18 mouse cellular contexts compared by ENCODE assay signal in the genomic region with DNA sequence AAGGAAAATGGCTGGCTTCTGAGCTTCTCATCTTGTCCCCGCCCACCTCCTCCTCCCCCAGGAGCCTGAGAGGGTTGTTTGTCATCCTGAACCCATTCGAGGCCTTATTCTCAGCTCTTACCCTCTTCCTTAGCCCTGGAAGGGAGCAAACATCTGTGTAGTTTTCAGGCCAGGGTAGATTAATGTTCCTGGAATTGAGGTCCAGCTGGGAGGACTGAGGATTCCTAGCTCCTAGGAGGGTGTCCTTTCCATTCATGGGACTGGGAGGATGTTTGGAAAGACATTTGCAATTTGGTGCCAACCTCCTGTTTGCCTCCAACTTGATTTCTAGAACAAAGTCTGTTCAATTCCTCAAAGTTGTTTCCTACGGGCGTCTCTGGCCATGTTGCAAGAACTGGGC. TPM values are rescaled to one million over a fixed set of nuclear protein-coding genes. Genes with fewer than 3 reads are reported as not detected.
A peak's percentile ranks its signal among the peaks of the same experiment; 100 is the strongest.
DNase-seq lines count a peak whose midpoint lies in the region; ATAC-seq and TF ChIP-seq lines count a peak whose summit lies in the region.
"Had no signal": no experiment of that assay in that cellular context is flagged by ENCODE, and none has a peak within 500 bp of the region (broad histone marks: within the 10 kb centered on the region; RNA-seq: fewer than 3 reads in every experiment).

No protein-coding gene starts in this region.

- no peak for DNase-seq in intestine, embryonic 14.5 days (ENCODE audit: low spot score)
- DNase-seq in adipocyte (ENCODE audit: low spot score) = peak; percentile 73
- no peak for DNase-seq in embryonic facial prominence, embryonic 14.5 days (ENCODE audit: low spot score)
- no peak for DNase-seq in urinary bladder, postnatal 36 days (ENCODE audit: low spot score in 2 of 2)
- DNase-seq in thymus, postnatal 10 days (ENCODE audit: low spot score in 2 of 2) = no peak
- DNase-seq: cerebellum, adult 11-12 months; kidney, postnatal 10 days; right cerebral cortex, postnatal 4 days had no signal

- no peaks in the 10 kb centered on the region for H3K9me3 ChIP-seq in intestine, embryonic 14.5 days (ENCODE audit: control insufficient read depth, low read length)
- H3K9me3 ChIP-seq in intestine, postnatal 0 days (ENCODE audit: control insufficient read depth) = no peaks in the 10 kb centered on the region
- no peaks in the 10 kb centered on the region for H3K9me3 ChIP-seq in embryonic facial prominence, embryonic 14.5 days (ENCODE audit: control insufficient read depth, low read length)
- no peaks in the 10 kb centered on the region for H3K9me3 ChIP-seq in heart, embryonic 14.5 days (ENCODE audit: control insufficient read depth, low read length)
- H3K9me3 ChIP-seq: hindbrain, embryonic 15.5 days; stomach, embryonic 15.5 days had no signal

- H3K36me3 ChIP-seq in intestine, embryonic 14.5 days (ENCODE audit: control insufficient read depth, insufficient read depth, low read length) = no peaks in the 10 kb centered on the region
- no peaks in the 10 kb centered on the region for H3K36me3 ChIP-seq in intestine, postnatal 0 days (ENCODE audit: control insufficient read depth, insufficient read depth)
- no peaks in the 10 kb centered on the region for H3K36me3 ChIP-seq in embryonic facial prominence, embryonic 14.5 days (ENCODE audit: control insufficient read depth, insufficient read depth, low read length)
- no peaks in the 10 kb centered on the region for H3K36me3 ChIP-seq in heart, embryonic 14.5 days (ENCODE audit: control insufficient read depth, insufficient read depth, low read length)
- H3K36me3 ChIP-seq: hindbrain, embryonic 15.5 days; stomach, embryonic 15.5 days had no signal

- 68% methylated on average over 4 of the region's 4 CpGs for WGBS in intestine, embryonic 14.5 days
- WGBS in intestine, postnatal 0 days = 81% methylated on average over 4 of the region's 4 CpGs
- WGBS in embryonic facial prominence, embryonic 14.5 days = 78% methylated on average over 4 of the region's 4 CpGs
- WGBS in heart, embryonic 14.5 days = 87% methylated on average over 4 of the region's 4 CpGs

- no peak overlapping the region for H3K4me2 ChIP-seq in intestine, embryonic 14.5 days (ENCODE audit: low read length)
- no peak overlapping the region for H3K4me2 ChIP-seq in intestine, postnatal 0 days (replicated peaks; ENCODE audit: low read depth)
- H3K4me2 ChIP-seq in embryonic facial prominence, embryonic 14.5 days (ENCODE audit: low read depth, low read length) = no peak overlapping the region
- H3K4me2 ChIP-seq in heart, embryonic 14.5 days (ENCODE audit: low read length) = no peak overlapping the region
- H3K4me2 ChIP-seq: hindbrain, embryonic 15.5 days; liver, embryonic 11.5 days; stomach, embryonic 15.5 days had no signal

- no peak for ATAC-seq in intestine, embryonic 14.5 days (replicated peaks; ENCODE audit: low FRiP score, low TSS enrichment, low read depth)
- ATAC-seq in intestine, postnatal 0 days = no peak
- no peak for ATAC-seq in embryonic facial prominence, embryonic 14.5 days (ENCODE audit: low read depth)
- no peak for ATAC-seq in heart, embryonic 14.5 days (ENCODE audit: insufficient number of reproducible peaks, insufficient read depth, low FRiP score, low read depth)
- ATAC-seq in megakaryocyte progenitor cell, adult 5-6 weeks (replicated peaks; ENCODE audit: poor library complexity) = no peak

- H3K27ac ChIP-seq in intestine, embryonic 14.5 days (ENCODE audit: low read depth) = peak overlapping the region; percentile 57
- no peak overlapping the region for H3K27ac ChIP-seq in intestine, postnatal 0 days (ENCODE audit: low read depth, low read length)
- peak overlapping the region; percentile 56 for H3K27ac ChIP-seq in embryonic facial prominence, embryonic 14.5 days (replicated peaks; ENCODE audit: low read depth, low read length)
- H3K27ac ChIP-seq in heart, embryonic 14.5 days (replicated peaks in 1 of 2; ENCODE audit: control insufficient read depth in 1 of 2, insufficient read depth in 1 of 2, low read depth in 2 of 2, low read length in 2 of 2) = peak overlapping the region; percentile 78 to 87
- H3K27ac ChIP-seq: hindbrain, embryonic 15.5 days; stomach, embryonic 15.5 days had no signal

- no peak overlapping the region for H3K9ac ChIP-seq in intestine, embryonic 14.5 days (ENCODE audit: low read length)
- H3K9ac ChIP-seq in intestine, postnatal 0 days (ENCODE audit: low read depth, low read length) = no peak overlapping the region
- H3K9ac ChIP-seq in embryonic facial prominence, embryonic 14.5 days (ENCODE audit: low read depth, low read length) = no peak overlapping the region
- H3K9ac ChIP-seq in heart, embryonic 14.5 days (ENCODE audit: low read length) = no peak overlapping the region
- H3K9ac ChIP-seq: hindbrain, embryonic 15.5 days; stomach, embryonic 15.5 days had no signal

- H3K4me1 ChIP-seq in intestine, embryonic 14.5 days (replicated peaks; ENCODE audit: control insufficient read depth, insufficient read depth, low read length) = peaks cover 39% of the 10 kb centered on the region
- H3K4me1 ChIP-seq in intestine, postnatal 0 days (replicated peaks; ENCODE audit: control insufficient read depth, insufficient read depth, low read length) = no peaks in the 10 kb centered on the region
- peaks cover 33% of the 10 kb centered on the region for H3K4me1 ChIP-seq in embryonic facial prominence, embryonic 14.5 days (ENCODE audit: control insufficient read depth, insufficient read depth, low read length)
- H3K4me1 ChIP-seq in heart, embryonic 14.5 days (ENCODE audit: control insufficient read depth in 2 of 2, insufficient read depth in 2 of 2, low read length in 2 of 2) = peaks cover 51 to 81% of the 10 kb centered on the region in 2 experiments

- no peak for TF ChIP-seq CTCF in intestine, postnatal 0 days (IDR thresholded peaks at IDR 0.05; ENCODE audit: low read depth)

- H3K27me3 ChIP-seq in intestine, embryonic 14.5 days (replicated peaks; ENCODE audit: control insufficient read depth, insufficient read depth, low read length) = no peaks in the 10 kb centered on the region
- peaks cover 3% of the 10 kb centered on the region; the same call in 1 of the 2 replicates for H3K27me3 ChIP-seq in intestine, postnatal 0 days (replicated peaks; ENCODE audit: control insufficient read depth, insufficient read depth, low read length)
- H3K27me3 ChIP-seq in embryonic facial prominence, embryonic 14.5 days (replicated peaks; ENCODE audit: control insufficient read depth, insufficient read depth, low read length) = no peaks in the 10 kb centered on the region
- H3K27me3 ChIP-seq in heart, embryonic 14.5 days (ENCODE audit: control insufficient read depth, insufficient read depth, low read length) = 0 out of 2 replicates have a peak, but pooled peaks cover 3% of the 10 kb centered on the region
- H3K27me3 ChIP-seq: hindbrain, embryonic 15.5 days; stomach, embryonic 15.5 days had no signal

- H3K4me3 ChIP-seq in intestine, embryonic 14.5 days (ENCODE audit: low read depth, low read length) = no peak overlapping the region
- no peak overlapping the region for H3K4me3 ChIP-seq in intestine, postnatal 0 days (ENCODE audit: low read depth, low read length)
- no peak overlapping the region for H3K4me3 ChIP-seq in embryonic facial prominence, embryonic 14.5 days (ENCODE audit: low read depth, low read length)
- no peak overlapping the region for H3K4me3 ChIP-seq in heart, embryonic 14.5 days (ENCODE audit: control insufficient read depth in 1 of 2, insufficient read depth in 1 of 2, low read depth in 1 of 2, low read length in 2 of 2)
- H3K4me3 ChIP-seq: hindbrain, embryonic 15.5 days; stomach, embryonic 15.5 days had no signal

RNA-seq across cellular contexts. Expression of a gene that starts 9.8 kb away (rescaled TPM):
- polyA plus RNA-seq in intestine, embryonic 14.5 days (2014; fragmentation: Nextera tagmentation; extraction: Ambion mirVana) = 0.19 and 0.23 TPM in 2 replicates
- not detected in 2 replicates for polyA plus RNA-seq in intestine, postnatal 0 days (2015; fragmentation: Nextera tagmentation; extraction: Ambion mirVana)
- polyA plus RNA-seq in embryonic facial prominence, embryonic 14.5 days (2014; fragmentation: Nextera tagmentation; extraction: Ambion mirVana) = 0.92 and 1.3 TPM in 2 replicates
- polyA plus RNA-seq in heart, embryonic 14.5 days (2014; fragmentation: Nextera tagmentation; extraction: Ambion mirVana) = 0.74 TPM in 2 replicates
- not detected in 2 replicates for total RNA-seq in megakaryocyte progenitor cell, adult 5-6 weeks (2015)
- total RNA-seq in megakaryocyte progenitor cell, adult 5-6 weeks (2017) = not detected in 2 replicates
- total RNA-seq: gastrocnemius, adult 8-10 months; layer of hippocampus, postnatal 25 days had no signal
- polyA plus RNA-seq: hindbrain, embryonic 15.5 days; liver, embryonic 11.5 days had no signal

RNA-seq across cellular contexts. Expression of a gene that starts 18.4 kb away (rescaled TPM):
- 2.6 and 167 TPM in 2 replicates for polyA plus RNA-seq in intestine, embryonic 14.5 days (2014; fragmentation: Nextera tagmentation; extraction: Ambion mirVana)
- polyA plus RNA-seq in intestine, postnatal 0 days (2015; fragmentation: Nextera tagmentation; extraction: Ambion mirVana) = 3.5 and 4.1 TPM in 2 replicates
- polyA plus RNA-seq in embryonic facial prominence, embryonic 14.5 days (2014; fragmentation: Nextera tagmentation; extraction: Ambion mirVana) = 1.3 and 1.7 TPM in 2 replicates
- 4.5 TPM in 2 replicates for polyA plus RNA-seq in heart, embryonic 14.5 days (2014; fragmentation: Nextera tagmentation; extraction: Ambion mirVana)
- not detected in 2 replicates for total RNA-seq in megakaryocyte progenitor cell, adult 5-6 weeks (2015)
- total RNA-seq in megakaryocyte progenitor cell, adult 5-6 weeks (2017) = not detected in 2 replicates
- total RNA-seq: gastrocnemius, adult 8-10 months; layer of hippocampus, postnatal 25 days had no signal
- polyA plus RNA-seq: cortical plate, adult 2 months had no signal

RNA-seq across cellular contexts. Expression of a gene that starts 52.4 kb away (rescaled TPM):
- 0.73 and 0.93 TPM in 2 replicates for polyA plus RNA-seq in intestine, embryonic 14.5 days (2014; fragmentation: Nextera tagmentation; extraction: Ambion mirVana)
- 0.04 and 0.07 TPM in 2 replicates for polyA plus RNA-seq in intestine, postnatal 0 days (2015; fragmentation: Nextera tagmentation; extraction: Ambion mirVana)
- polyA plus RNA-seq in embryonic facial prominence, embryonic 14.5 days (2014; fragmentation: Nextera tagmentation; extraction: Ambion mirVana) = 3.0 and 3.4 TPM in 2 replicates
- 2.5 TPM in 2 replicates for polyA plus RNA-seq in heart, embryonic 14.5 days (2014; fragmentation: Nextera tagmentation; extraction: Ambion mirVana)
- not detected in 2 replicates for total RNA-seq in megakaryocyte progenitor cell, adult 5-6 weeks (2015)
- total RNA-seq in megakaryocyte progenitor cell, adult 5-6 weeks (2017) = not detected in 2 replicates
- total RNA-seq: gastrocnemius, adult 8-10 months; layer of hippocampus, postnatal 25 days had no signal
- polyA plus RNA-seq: urinary bladder, adult 2 months had no signal
